Mouse (Mus musculus): ENCODE data around the gene Taf9.

DNA sequence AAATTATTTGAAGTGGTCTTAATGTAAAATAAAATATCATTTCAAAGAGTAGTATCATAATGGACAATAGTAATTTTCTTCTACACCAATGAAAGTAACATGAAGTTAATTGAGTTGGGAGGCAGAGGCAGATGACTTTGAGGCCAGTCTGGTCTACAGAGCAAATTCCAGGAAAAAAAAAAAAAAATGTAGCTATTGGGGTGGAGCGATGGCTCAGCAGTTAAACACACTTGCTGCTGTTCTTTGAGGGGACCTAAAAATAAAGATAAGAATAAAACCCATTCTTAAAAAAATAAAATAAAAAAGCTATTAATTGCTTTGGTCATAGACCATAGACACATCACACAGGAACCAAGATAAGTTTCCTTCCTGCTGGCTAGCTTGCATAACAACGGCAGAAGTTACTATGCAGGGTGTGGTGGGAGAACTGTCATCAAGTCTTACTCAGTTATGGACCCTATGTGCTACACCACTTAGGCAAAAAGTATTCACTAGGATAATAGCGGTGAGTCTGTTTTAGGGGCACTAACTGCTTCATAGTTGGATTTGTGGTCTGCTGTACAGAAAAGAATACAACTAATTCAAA, 17.2 kb upstream of the Taf9 start:
- TF ChIP-seq CTCF (IDR thresholded peaks at IDR 0.05; ENCODE audit: low read depth): no peak
- no peak for TF ChIP-seq EP300 (IDR thresholded peaks at IDR 0.05; ENCODE audit: low read depth)
